Mouse (Mus musculus) ovary, postnatal 36 days (tissue): ENCODE data around the gene Dus3l.

Experiments used
- DNase-seq: peaks from one replicate; pipeline ENCODE4 v3.0.0; 2022; ENCODE audit warnings: low spot score, mixed read lengths

Dus3l gene

GRCm38 (mm10) chr17:56764474-56765354, at the start of gene Dus3l:
TSS of gene Dus3l (plus strand) at chr17:56764757.
- DNase-seq = peak; percentile 85

- no peak for DNase-seq
These were observed 49.2 kb upstream of the Dus3l start for GRCm38 (mm10) chr17:56715360-56715759.

- no peak for DNase-seq
These were observed 48.5 kb upstream of the Dus3l start for GRCm38 (mm10) chr17:56715914-56716654.

- peak; percentile 94 for DNase-seq
These were observed 47.7 kb upstream of the Dus3l start for GRCm38 (mm10) chr17:56716655-56717362.

- peak; percentile 93 for DNase-seq
These were observed 47.0 kb upstream of the Dus3l start, which contains the start of the genes Ndufa11 and Vmac for GRCm38 (mm10) chr17:56717363-56718058. TSS of gene Ndufa11 (plus strand) at chr17:56717767. TSS of gene Vmac (minus strand) at chr17:56718022.

GRCm38 (mm10) chr17:56722441-56722840, 42.1 kb upstream of the Dus3l start:
- peak; percentile 43 for DNase-seq

- DNase-seq = no peak
These were observed 41.0 kb upstream of the Dus3l start for GRCm38 (mm10) chr17:56723419-56724161.

- DNase-seq = no peak
These were observed 37.4 kb upstream of the Dus3l start for GRCm38 (mm10) chr17:56727029-56727649.

- no peak for DNase-seq
These were observed 36.9 kb upstream of the Dus3l start for GRCm38 (mm10) chr17:56727659-56728058.

- DNase-seq = no peak
These were observed 36.4 kb upstream of the Dus3l start for GRCm38 (mm10) chr17:56728117-56728516.

- no peak for DNase-seq
These were observed 35.4 kb upstream of the Dus3l start for GRCm38 (mm10) chr17:56729151-56729550.

GRCm38 (mm10) chr17:56729656-56730055, 34.9 kb upstream of the Dus3l start:
- DNase-seq = no peak

GRCm38 (mm10) chr17:56736534-56736933, 28.0 kb upstream of the Dus3l start:
- DNase-seq = no peak

GRCm38 (mm10) chr17:56738221-56738620, 26.3 kb upstream of the Dus3l start:
- DNase-seq = no peak

- no peak for DNase-seq
These were observed 24.3 kb upstream of the Dus3l start for GRCm38 (mm10) chr17:56740118-56740787.

GRCm38 (mm10) chr17:56740788-56741160, 23.8 kb upstream of the Dus3l start:
- no peak for DNase-seq

- DNase-seq = no peak
These were observed 20.4 kb upstream of the Dus3l start for GRCm38 (mm10) chr17:56744173-56744572.

GRCm38 (mm10) chr17:56751404-56752072, 13.0 kb upstream of the Dus3l start:
- no peak for DNase-seq

- no peak for DNase-seq
These were observed 11.1 kb upstream of the Dus3l start for GRCm38 (mm10) chr17:56753452-56753851.
